In the genomic region with DNA sequence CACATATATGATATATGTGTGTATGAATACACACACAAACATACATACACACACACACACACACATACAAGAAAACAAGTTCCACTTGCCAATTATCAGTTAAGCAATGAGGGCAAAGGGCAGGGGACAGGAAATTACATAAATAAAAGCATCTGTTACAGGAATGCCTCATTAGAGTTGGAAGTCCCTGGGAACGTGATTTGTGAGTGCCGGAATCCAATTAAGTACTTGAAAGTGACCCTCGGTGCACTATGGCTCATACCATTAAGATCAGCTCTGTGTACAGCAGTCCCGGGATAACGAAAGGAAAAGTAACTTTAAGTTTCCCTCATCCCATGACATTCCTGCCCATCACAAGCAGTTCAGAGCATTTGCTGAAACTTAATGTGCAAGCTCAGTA, we compare ENCODE assay signal across 15 mouse cellular contexts.
A peak's percentile ranks its signal among the peaks of the same experiment; 100 is the strongest.
DNase-seq lines count a peak whose midpoint lies in the region; ATAC-seq and TF ChIP-seq lines count a peak whose summit lies in the region.
"Had no signal": no experiment of that assay in that cellular context is flagged by ENCODE, and none has a peak within 500 bp of the region (broad histone marks: within the 10 kb centered on the region; RNA-seq: fewer than 3 reads in every experiment).

No protein-coding gene starts in this region.

- 32% methylated on average over 5 of the region's 5 CpGs for WGBS in kidney, adult 2 months
- 31% methylated on average over 5 of the region's 5 CpGs for WGBS in embryonic facial prominence, embryonic 10.5 days
- 16% methylated on average over 5 of the region's 5 CpGs for WGBS in limb, embryonic 12.5 days
- 76% methylated on average over 5 of the region's 5 CpGs for WGBS in heart, embryonic 10.5 days

- TF ChIP-seq POLR2A in kidney, adult 2 months (IDR thresholded peaks at IDR 0.05; ENCODE audit: low read depth, low read length) = no peak

- no peak overlapping the region for H3K27ac ChIP-seq in kidney, adult 2 months (ENCODE audit: insufficient read depth, low read depth, low read length)
- no peak overlapping the region for H3K27ac ChIP-seq in embryonic facial prominence, embryonic 10.5 days (replicated peaks)
- no peak overlapping the region for H3K27ac ChIP-seq in limb, embryonic 12.5 days
- H3K27ac ChIP-seq in heart, embryonic 10.5 days = no peak overlapping the region
- H3K27ac ChIP-seq: heart, embryonic 13.5 days; hindbrain, embryonic 10.5 days; liver, embryonic 13.5 days had no signal

- peak overlapping the region; percentile 47 for H3K4me2 ChIP-seq in limb, embryonic 12.5 days
- H3K4me2 ChIP-seq: heart, embryonic 13.5 days; liver, embryonic 13.5 days had no signal

- no peaks in the 10 kb centered on the region for H3K9me3 ChIP-seq in embryonic facial prominence, embryonic 10.5 days
- no peaks in the 10 kb centered on the region for H3K9me3 ChIP-seq in limb, embryonic 12.5 days
- H3K9me3 ChIP-seq in heart, embryonic 10.5 days = no peaks in the 10 kb centered on the region
- H3K9me3 ChIP-seq: heart, embryonic 13.5 days; hindbrain, embryonic 10.5 days; liver, embryonic 13.5 days had no signal

- H3K36me3 ChIP-seq in kidney, adult 2 months (ENCODE audit: control insufficient read depth, insufficient read depth, low read length) = no peaks in the 10 kb centered on the region
- no peaks in the 10 kb centered on the region for H3K36me3 ChIP-seq in embryonic facial prominence, embryonic 10.5 days (replicated peaks)
- no peaks in the 10 kb centered on the region for H3K36me3 ChIP-seq in limb, embryonic 12.5 days
- no peaks in the 10 kb centered on the region for H3K36me3 ChIP-seq in heart, embryonic 10.5 days
- H3K36me3 ChIP-seq: heart, embryonic 13.5 days; hindbrain, embryonic 10.5 days; liver, embryonic 13.5 days had no signal

- H3K9ac ChIP-seq in limb, embryonic 12.5 days (replicated peaks) = no peak overlapping the region
- H3K9ac ChIP-seq: heart, embryonic 13.5 days; liver, embryonic 13.5 days had no signal

- peak; percentile 25 for DNase-seq in kidney, adult 2 months
- DNase-seq in kidney, postnatal 25 days = no peak
- peak; percentile 41 for DNase-seq in Muller cell, postnatal 12 days (ENCODE audit: inconsistent ontology term)
- DNase-seq in embryonic facial prominence, embryonic 10.5 days (ENCODE audit: low spot score) = peak; percentile 50
- DNase-seq in heart, embryonic 10.5 days (ENCODE audit: low spot score) = no peak
- no peak for DNase-seq in MN1 (ENCODE audit: low spot score)
- no peak for DNase-seq in thymus, postnatal 4 days
- DNase-seq: adrenal gland, postnatal 14 days; cerebellum, postnatal 14 days; gastrocnemius, postnatal 14 days; liver, embryonic 13.5 days had no signal

- no peaks in the 10 kb centered on the region for H3K27me3 ChIP-seq in kidney, adult 2 months (replicated peaks; ENCODE audit: control insufficient read depth, insufficient read depth, low read length)
- no peaks in the 10 kb centered on the region for H3K27me3 ChIP-seq in embryonic facial prominence, embryonic 10.5 days (replicated peaks; ENCODE audit: low read depth, poor library complexity, severe bottlenecking)
- H3K27me3 ChIP-seq in limb, embryonic 12.5 days = no peaks in the 10 kb centered on the region
- H3K27me3 ChIP-seq in heart, embryonic 10.5 days (ENCODE audit: insufficient read depth, poor library complexity, severe bottlenecking) = no peaks in the 10 kb centered on the region
- H3K27me3 ChIP-seq: heart, embryonic 13.5 days; liver, embryonic 13.5 days had no signal

- no peaks in the 10 kb centered on the region for H3K4me1 ChIP-seq in kidney, adult 2 months (ENCODE audit: control insufficient read depth, insufficient read depth, low read length)
- H3K4me1 ChIP-seq in embryonic facial prominence, embryonic 10.5 days = 0 out of 2 replicates have a peak, but pooled peaks cover 6% of the 10 kb centered on the region
- H3K4me1 ChIP-seq in limb, embryonic 12.5 days (replicated peaks) = peaks cover 7% of the 10 kb centered on the region; the same call in 1 of the 2 replicates
- no peaks in the 10 kb centered on the region for H3K4me1 ChIP-seq in heart, embryonic 10.5 days
- H3K4me1 ChIP-seq: hindbrain, embryonic 10.5 days; liver, embryonic 13.5 days had no signal

- ATAC-seq in limb, embryonic 12.5 days (ENCODE audit: insufficient number of reproducible peaks, insufficient read depth, low FRiP score, low TSS enrichment, low read depth) = 0 out of 2 replicates have a peak, but pooled peaks have one; percentile 49
- ATAC-seq: forebrain, embryonic 16.5 days had no signal

- H3K4me3 ChIP-seq in kidney, adult 2 months (ENCODE audit: insufficient read depth, low read depth, low read length) = no peak overlapping the region
- no peak overlapping the region for H3K4me3 ChIP-seq in embryonic facial prominence, embryonic 10.5 days
- 0 out of 2 replicates have a peak overlapping the region, but pooled peaks have one; percentile 11 for H3K4me3 ChIP-seq in limb, embryonic 12.5 days (replicated peaks)
- H3K4me3 ChIP-seq in heart, embryonic 10.5 days = no peak overlapping the region
- H3K4me3 ChIP-seq: heart, embryonic 13.5 days; hindbrain, embryonic 10.5 days; liver, embryonic 13.5 days had no signal

- no peak for TF ChIP-seq CTCF in kidney, adult 2 months (conservative IDR thresholded peaks at IDR 0.05; ENCODE audit: insufficient read depth, insufficient read length, low read depth, low read length)

Comparison
In these comparisons a context has a peak if more than half of its experiments do, and no peak if none do; other contexts are left out.
1. DNase-seq: peak in kidney, adult 2 months (single experiment), Muller cell, postnatal 12 days (single experiment) and embryonic facial prominence, embryonic 10.5 days (single experiment); none in kidney, postnatal 25 days (0 of 2), heart, embryonic 10.5 days (single experiment), MN1 (single experiment) and thymus, postnatal 4 days (single experiment).